Mouse (Mus musculus) forebrain, postnatal 0 days (tissue): Measurements from ENCODE around the gene Hexb. TPM values are rescaled to one million over a fixed set of nuclear protein-coding genes. Genes with fewer than 3 reads are reported as not detected.

Source experiments
- ATAC-seq: fragments of 200-750 bp; cut with Nextera tagmentation; 2 replicates; pipeline ENCODE4 v1.8.0; 2017; ENCODE audit warnings: mild to moderate bottlenecking, moderate library complexity
- DNase-seq: peaks from one replicate; pipeline ENCODE4 v3.0.0-alpha.2; 2015
- H3K27ac ChIP-seq: fragments of 300-500 bp; sonication (generic); 2 replicates; pipeline ENCODE4 v1.5.1; 2014; ENCODE audit warnings: low read depth, mild to moderate bottlenecking, antibody characterized with exemption, low read length, moderate library complexity, mixed read lengths
- H3K27me3 ChIP-seq: fragments of 300-500 bp; sonication (generic); 2 replicates; pipeline ENCODE4 v1.6.1; 2014; ENCODE audit warnings: mild to moderate bottlenecking, low read length, mixed read lengths; ENCODE audit not compliant: insufficient read depth
- H3K36me3 ChIP-seq: fragments of 300-500 bp; sonication (generic); 2 replicates; pipeline ENCODE4 v1.6.1; 2014; ENCODE audit warnings: mild to moderate bottlenecking, moderate library complexity; ENCODE audit not compliant: insufficient read depth
- H3K4me1 ChIP-seq: fragments of 300-500 bp; sonication (generic); 2 replicates; pipeline ENCODE4 v1.6.1; 2014; ENCODE audit warnings: antibody characterized with exemption; ENCODE audit not compliant: insufficient read depth
- H3K4me2 ChIP-seq: fragments of 300-500 bp; sonication (generic); 2 replicates; pipeline ENCODE4 v1.6.1; 2014; ENCODE audit warnings: low read depth, mild to moderate bottlenecking, moderate library complexity
- H3K4me3 ChIP-seq: fragments of 300-500 bp; sonication (generic); 2 replicates; pipeline ENCODE4 v1.5.1; 2014; ENCODE audit warnings: low read depth, low read length, mixed read lengths
- H3K9ac ChIP-seq: fragments of 300-500 bp; sonication (generic); 2 replicates; pipeline ENCODE4 v1.6.1; 2014; ENCODE audit warnings: mild to moderate bottlenecking
- H3K9me3 ChIP-seq: fragments of 300-500 bp; sonication (generic); 2 replicates; pipeline ENCODE4 v1.6.1; 2016; ENCODE audit warnings: low read length
- CTCF ChIP-seq: sonication (generic); IDR thresholded peaks from 2 replicates; pipeline ENCODE4 v1.5.1; 2016; ENCODE audit warnings: antibody characterized with exemption, control low read depth, low read depth
- WGBS: fragments of 180-500 bp; shearing (Covaris S2); extraction: QIAGEN DNeasy Blood & Tissue Kit; methylation state at CpG from one replicate; pipeline ENCODE4 v1.1.7; 2014; 5-methylcytosine and 5-hydroxymethylcytosine counted together
- polyA plus RNA-seq: library from polyadenylated mRNA; unstranded; fragments of >200 nt; fragmentation: Nextera tagmentation; extraction: Ambion mirVana; gene quantifications from 2 replicates; pipeline ENCODE4 v1.2.1, GENCODE M21; 2015
- total RNA-seq: library from RNA; depleted of rRNA; stranded (reverse); fragments of >200 nt; gene quantifications from 2 replicates; pipeline ENCODE4 v1.2.3, GENCODE M21; 2014; rRNA removed

Gene Hexb
- total RNA-seq = 49.2 and 54.3 TPM in 2 replicates
- polyA plus RNA-seq = 49.2 and 50.6 TPM in 2 replicates

DNA sequence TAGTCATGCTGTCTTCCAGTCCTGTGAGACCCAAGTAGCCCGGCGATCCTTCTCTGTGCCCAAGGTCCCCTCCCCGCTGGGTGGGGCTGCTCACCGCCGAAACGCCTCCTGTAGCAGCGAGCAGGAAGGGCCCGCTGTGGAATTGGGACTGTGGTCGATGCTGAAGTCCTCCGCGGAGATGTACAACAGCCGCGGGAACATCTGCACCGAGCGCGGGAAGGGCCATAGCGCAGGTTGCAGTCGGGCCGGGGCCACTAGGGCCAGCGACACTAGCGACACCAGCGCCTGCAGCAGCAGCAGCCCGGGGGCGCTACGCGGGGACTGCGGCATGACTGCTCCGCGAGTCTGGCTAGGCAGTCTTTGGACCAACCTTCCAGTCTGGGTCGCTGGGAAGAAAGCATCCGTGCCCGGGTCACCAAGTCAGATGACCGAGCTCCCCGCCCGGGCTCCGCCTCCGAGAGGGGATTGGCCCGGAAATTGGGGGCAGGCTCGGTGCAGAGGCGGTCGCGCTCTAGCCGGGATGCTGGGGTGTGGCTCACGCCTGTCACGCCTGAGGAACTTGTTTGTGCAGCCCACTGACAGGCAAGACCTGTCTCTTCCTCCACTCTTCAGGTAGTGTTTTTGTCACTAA, at the start of gene Hexb:
Hexb (minus strand) TSS at position 426 of the 631 bp plus-strand sequence.
- Histone ChIP-seq H3K36me3 (no peaks in the 10 kb centered on the region), H3K9me3 (no peaks in the 10 kb centered on the region), H3K27ac (no peak within 1 kb of the TSS), H3K9ac (peak within 1 kb of the TSS; percentile 69), H3K27me3 (no peaks in the 10 kb centered on the region), H3K4me3 (peak within 1 kb of the TSS; percentile 60), H3K4me1 (no peaks in the 10 kb centered on the region), H3K4me2 (peak within 1 kb of the TSS; percentile 90)
- DNase-seq (peak; percentile 66), ATAC-seq (peak; percentile 91)
- under 1% methylated on average over 45 of the region's 45 CpGs for WGBS
- peak; percentile 53 for TF ChIP-seq CTCF

- H3K36me3 ChIP-seq = peaks cover 53% of the 10 kb centered on the region
- peak overlapping the region; percentile 87; the same call in 1 of the 2 replicates for H3K9ac ChIP-seq
- DNase-seq (peak; percentile 15), ATAC-seq (no peak)
- no peaks in the 10 kb centered on the region for H3K27me3 ChIP-seq
- WGBS = 39% methylated on average over 4 of the region's 4 CpGs
- H3K27ac ChIP-seq = no peak overlapping the region
- H3K4me3 ChIP-seq = peak overlapping the region; percentile 21
- H3K4me1 ChIP-seq = peaks cover 66% of the 10 kb centered on the region
- TF ChIP-seq CTCF = no peak
- H3K4me2 ChIP-seq = peak overlapping the region; percentile 82
- H3K9me3 ChIP-seq = no peaks in the 10 kb centered on the region
These were observed 49.6 kb upstream of the Hexb start for GRCm38 (mm10) chr13:97247754-97248153.

DNA sequence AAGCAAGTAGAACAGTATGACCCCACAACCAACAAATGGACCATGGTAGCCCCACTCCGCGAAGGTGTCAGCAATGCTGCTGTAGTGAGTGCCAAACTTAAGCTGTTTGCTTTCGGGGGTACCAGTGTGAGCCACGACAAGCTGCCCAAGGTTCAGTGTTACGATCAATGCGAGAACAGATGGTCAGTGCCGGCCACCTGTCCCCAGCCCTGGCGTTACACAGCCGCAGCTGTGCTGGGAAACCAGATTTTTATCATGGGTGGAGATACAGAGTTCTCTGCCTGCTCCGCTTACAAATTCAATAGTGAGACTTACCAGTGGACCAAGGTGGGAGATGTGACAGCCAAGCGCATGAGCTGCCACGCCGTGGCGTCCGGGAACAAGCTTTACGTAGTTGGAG, 48.1 kb upstream of the Hexb start:
- peaks cover 52% of the 10 kb centered on the region for H3K4me1 ChIP-seq

GRCm38 (mm10) chr13:97245157-97245556, 47.0 kb upstream of the Hexb start:
- peak; percentile 43 for DNase-seq
- peaks cover 42% of the 10 kb centered on the region for H3K36me3 ChIP-seq
- peaks cover 42% of the 10 kb centered on the region for H3K4me1 ChIP-seq

More for the DNA sequence above, 48.1 kb upstream of the Hexb start:
- no peak for ATAC-seq
- peak overlapping the region; percentile 77 for H3K4me3 ChIP-seq
- H3K4me2 ChIP-seq = peak overlapping the region; percentile 82
- H3K9me3 ChIP-seq = no peaks in the 10 kb centered on the region
- peak overlapping the region; percentile 45; the same call in 1 of the 2 replicates for H3K27ac ChIP-seq
- peaks cover 51% of the 10 kb centered on the region for H3K36me3 ChIP-seq
- TF ChIP-seq CTCF = no peak
- peak; percentile 31 for DNase-seq
- WGBS = 44% methylated on average over 16 of the region's 16 CpGs
- peak overlapping the region; percentile 87 for H3K9ac ChIP-seq
- H3K27me3 ChIP-seq = no peaks in the 10 kb centered on the region

GRCm38 (mm10) chr13:97244712-97245105, 46.6 kb upstream of the Hexb start:
- H3K9ac ChIP-seq = peak overlapping the region; percentile 87
- H3K27me3 ChIP-seq = no peaks in the 10 kb centered on the region
- H3K9me3 ChIP-seq = no peaks in the 10 kb centered on the region
- H3K36me3 ChIP-seq = peaks cover 39% of the 10 kb centered on the region
- H3K4me3 ChIP-seq = peak overlapping the region; percentile 77
- ATAC-seq = no peak
- no peak for TF ChIP-seq CTCF
- 30% methylated on average over 11 of the region's 11 CpGs for WGBS
- H3K4me2 ChIP-seq = peak overlapping the region; percentile 82
- peaks cover 41% of the 10 kb centered on the region for H3K4me1 ChIP-seq
- DNase-seq = no peak
- peak overlapping the region; percentile 98 for H3K27ac ChIP-seq

More at GRCm38 (mm10) chr13:97245157-97245556, 47.0 kb upstream of the Hexb start:
- no peak for TF ChIP-seq CTCF
- no peak for ATAC-seq
- no peaks in the 10 kb centered on the region for H3K9me3 ChIP-seq
- H3K4me2 ChIP-seq = peak overlapping the region; percentile 82
- peak overlapping the region; percentile 87 for H3K9ac ChIP-seq
- WGBS = 69% methylated on average over 12 of the region's 12 CpGs
- peak overlapping the region; percentile 77 for H3K4me3 ChIP-seq
- H3K27me3 ChIP-seq = no peaks in the 10 kb centered on the region
- peak overlapping the region; percentile 62; the same call in 1 of the 2 replicates for H3K27ac ChIP-seq

DNA sequence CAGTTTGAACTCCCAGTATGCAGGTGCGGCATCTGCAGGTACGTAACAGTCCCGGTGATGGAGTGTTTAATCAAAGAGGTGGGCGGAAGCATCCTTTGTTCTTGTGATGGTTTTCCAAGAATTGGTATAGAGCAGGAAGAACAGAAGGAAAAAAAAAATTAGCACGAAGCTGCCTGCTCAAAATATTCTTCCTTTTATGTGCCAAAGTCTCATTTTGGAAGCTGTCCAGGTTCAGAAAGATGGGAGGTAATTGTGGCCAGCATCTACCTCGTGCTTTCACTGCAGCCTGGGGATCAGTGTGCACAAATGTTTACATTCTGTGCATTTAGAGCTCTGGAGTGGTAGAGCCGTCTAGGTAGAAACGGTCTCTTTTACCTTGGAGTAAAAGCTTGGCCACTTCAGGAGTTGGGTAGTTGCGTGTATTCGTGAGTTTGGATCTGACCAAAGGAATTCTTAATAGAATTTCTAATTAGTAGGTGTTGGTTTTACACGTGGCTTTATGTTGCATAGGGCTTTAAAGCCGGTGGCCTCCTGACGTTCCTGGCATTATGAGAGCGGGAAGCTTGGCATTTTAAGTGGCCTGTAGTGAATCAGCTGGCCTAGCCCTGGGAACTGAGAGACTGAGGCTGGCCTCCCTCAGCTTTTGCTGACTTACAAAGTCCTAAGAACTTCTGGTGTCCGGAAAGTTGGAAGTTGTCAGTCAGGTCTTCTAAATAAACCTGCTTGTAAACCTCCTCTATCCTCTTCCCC, 46.0 kb upstream of the Hexb start:
- peak overlapping the region; percentile 82 for H3K4me2 ChIP-seq
- 8% methylated on average over 15 of the region's 15 CpGs for WGBS
- ATAC-seq (no peak), DNase-seq (peak; percentile 69)
- H3K4me3 ChIP-seq = peak overlapping the region; percentile 77
- no peak for TF ChIP-seq CTCF
- peaks cover 42% of the 10 kb centered on the region for H3K4me1 ChIP-seq
- no peaks in the 10 kb centered on the region for H3K27me3 ChIP-seq
- H3K36me3 ChIP-seq = peaks cover 39% of the 10 kb centered on the region
- H3K9me3 ChIP-seq = no peaks in the 10 kb centered on the region
- H3K27ac ChIP-seq = peak overlapping the region; percentile 98
- peak overlapping the region; percentile 87 for H3K9ac ChIP-seq

GRCm38 (mm10) chr13:97242716-97243115, 44.6 kb upstream of the Hexb start:
- no peaks in the 10 kb centered on the region for H3K27me3 ChIP-seq
- peak overlapping the region; percentile 82 for H3K4me2 ChIP-seq
- H3K9ac ChIP-seq = peak overlapping the region; percentile 87
- H3K4me1 ChIP-seq = peaks cover 30% of the 10 kb centered on the region
- 2% methylated on average over 6 of the region's 6 CpGs for WGBS
- TF ChIP-seq CTCF = no peak
- H3K9me3 ChIP-seq = no peaks in the 10 kb centered on the region
- H3K4me3 ChIP-seq = peak overlapping the region; percentile 77
- peak overlapping the region; percentile 98 for H3K27ac ChIP-seq
- H3K36me3 ChIP-seq = peaks cover 25% of the 10 kb centered on the region
- ATAC-seq (no peak), DNase-seq (peak; percentile 73)
